Mouse (Mus musculus) brain, embryonic 18.5 days (tissue): ENCODE results near the gene Tomm34.
"Not testable (repeated sequence)": the region's sequence is repeated elsewhere in the genome, so short reads cannot be mapped to it uniquely, and the experiment has no call there.

Source experiments
- DNase-seq: peaks from one replicate; pipeline ENCODE4 v3.0.0-alpha.2; 2012; ENCODE audit warnings: low read depth, low spot score

Tomm34 gene

GRCm38 (mm10) chr2:164076874-164077425, 6.0 kb upstream of the Tomm34 start:
- DNase-seq, result no peak

GRCm38 (mm10) chr2:164075088-164075487, 4.1 kb upstream of the Tomm34 start:
- DNase-seq, result no peak

- DNase-seq, result peak; percentile 89
Observed at GRCm38 (mm10) chr2:164073918-164074578, 3.1 kb upstream of the Tomm34 start.

DNA sequence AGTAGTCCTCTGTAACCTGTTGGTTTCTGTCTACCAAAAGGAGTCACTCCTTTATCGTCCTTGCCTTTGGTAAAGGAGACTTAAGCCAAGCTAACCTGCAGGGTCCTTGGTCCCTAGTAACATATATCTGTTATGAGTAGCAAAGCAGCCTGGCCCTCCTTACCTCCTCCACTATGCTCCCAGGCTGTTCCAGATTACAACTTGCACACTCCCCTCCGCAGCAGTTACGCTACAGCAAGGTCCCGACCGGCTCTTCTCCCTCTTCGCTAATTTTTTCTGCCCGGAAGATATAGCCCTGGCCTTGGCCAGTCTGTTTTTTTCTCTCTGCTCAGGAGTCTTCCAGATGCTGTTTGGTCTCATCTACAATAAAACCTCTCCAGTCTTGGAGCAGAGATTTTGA, 2.2 kb upstream of the Tomm34 start:
- DNase-seq, result no peak

- no peak for DNase-seq
Observed at GRCm38 (mm10) chr2:164072109-164072508, 1.1 kb upstream of the Tomm34 start.

DNA sequence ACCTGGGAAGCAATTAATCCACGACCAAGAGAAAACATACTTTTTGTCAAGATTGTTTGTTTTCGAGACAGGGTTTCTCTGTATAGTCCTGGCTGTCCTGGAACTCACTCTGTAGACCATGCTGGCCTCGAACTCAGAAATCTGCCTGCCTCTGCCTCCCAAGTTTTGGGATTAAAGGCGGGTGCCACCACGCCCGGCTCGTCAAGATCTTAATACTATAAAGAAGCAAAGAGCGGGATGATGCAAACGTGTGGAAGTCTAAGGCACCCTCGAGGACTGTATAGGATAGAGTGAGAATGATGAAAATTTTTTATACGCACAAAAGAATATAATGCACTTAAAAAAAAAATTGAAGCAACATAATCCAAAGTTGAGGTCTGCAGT, 460 bp upstream of the Tomm34 start:
- DNase-seq, result not testable (repeated sequence)

DNA sequence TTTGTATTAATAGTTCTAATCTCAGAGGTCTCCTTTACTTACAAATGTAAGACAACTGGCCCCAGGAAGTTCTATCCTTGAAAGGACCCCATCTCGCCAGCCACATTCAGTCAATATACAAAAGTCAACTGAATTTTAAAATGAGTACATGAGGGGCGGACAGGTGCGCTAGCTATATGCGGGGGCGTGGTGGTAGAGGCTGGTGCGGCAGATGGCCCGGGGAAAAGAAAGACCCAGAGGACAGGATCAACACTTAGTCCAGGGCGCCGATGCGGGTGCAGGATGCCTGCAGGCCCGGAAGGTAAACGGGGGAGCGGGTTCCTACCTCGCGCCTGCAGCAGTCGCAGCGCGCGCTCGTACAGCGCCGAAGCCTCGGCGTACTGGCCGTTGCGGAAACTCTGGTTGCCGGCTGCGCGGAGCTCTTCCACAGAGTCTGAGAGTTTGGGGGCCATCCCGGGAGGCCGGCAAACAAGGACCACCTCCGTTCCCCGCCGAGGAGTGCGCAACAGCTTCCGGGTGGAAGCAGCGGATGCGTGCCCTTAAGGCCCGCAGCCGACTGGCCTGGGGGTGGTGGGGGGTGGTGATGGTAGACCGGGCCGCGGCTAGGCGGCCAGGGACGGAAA, 716 bp downstream of the Tomm34 start, which contains the start of gene Stk4:
Gene Stk4 (plus strand): TSS at position 181 of the 623 bp plus-strand sequence.
- no peak for DNase-seq

GRCm38 (mm10) chr2:164059634-164060235, 11.2 kb downstream of the Tomm34 start:
- no peak for DNase-seq

GRCm38 (mm10) chr2:164054671-164055070, 16.3 kb downstream of the Tomm34 start:
- no peak for DNase-seq

GRCm38 (mm10) chr2:164053767-164054166, 17.2 kb downstream of the Tomm34 start:
- DNase-seq, result no peak

- DNase-seq, result no peak
Observed at GRCm38 (mm10) chr2:164047197-164047690, 23.7 kb downstream of the Tomm34 start.

DNA sequence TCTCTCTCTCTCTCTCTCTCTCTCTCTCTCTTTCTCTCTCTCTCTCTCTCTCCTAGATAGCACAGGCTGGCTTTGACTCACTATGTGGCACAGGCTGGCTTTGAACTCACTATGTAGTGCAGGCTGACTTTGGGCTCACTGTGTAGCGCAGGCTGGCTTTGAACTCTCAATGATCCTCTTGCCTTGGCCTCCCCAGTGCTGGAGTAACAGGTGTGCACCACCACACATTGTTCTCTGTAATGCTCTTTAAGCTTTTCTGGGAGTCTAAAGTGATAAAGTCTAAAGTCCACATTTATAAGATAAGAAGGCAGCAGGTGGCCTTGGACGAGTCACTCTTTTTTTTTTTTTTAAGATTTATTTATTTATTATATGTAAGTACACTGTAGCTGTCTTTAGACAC, 29.4 kb downstream of the Tomm34 start:
- DNase-seq, result no peak

GRCm38 (mm10) chr2:164040949-164041348, 30.0 kb downstream of the Tomm34 start:
- DNase-seq, result no peak

DNA sequence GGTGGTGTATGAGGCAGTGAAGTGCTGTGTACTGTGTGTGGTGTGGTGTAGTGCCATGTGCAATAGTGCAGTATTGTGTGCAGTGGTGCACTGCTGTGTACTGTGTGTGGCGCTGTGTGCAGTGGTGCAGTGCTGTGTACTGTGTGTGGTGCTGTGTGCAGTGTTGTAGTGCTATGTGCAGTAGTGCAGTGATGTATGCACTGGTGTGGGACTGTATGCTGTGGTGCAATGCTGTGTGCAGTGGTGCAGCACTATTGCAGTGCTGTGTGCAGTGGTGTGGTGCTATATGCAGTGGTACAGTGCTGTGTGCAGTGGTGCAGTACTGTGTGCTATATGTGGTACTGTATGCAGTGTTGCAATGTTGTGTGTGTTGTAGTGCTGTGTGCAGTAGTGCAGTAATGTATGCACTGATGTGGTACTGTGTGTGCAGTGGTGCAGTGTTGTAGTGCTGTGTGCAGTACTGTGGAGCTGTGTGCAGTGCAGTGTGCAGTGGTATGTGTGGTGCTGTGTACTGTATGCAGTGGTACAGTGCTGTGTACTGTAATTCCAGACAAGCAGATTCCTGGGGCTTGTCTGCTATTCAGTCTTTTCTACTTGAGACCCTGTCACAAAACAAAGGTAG, 32.5 kb downstream of the Tomm34 start:
- no peak for DNase-seq

DNA sequence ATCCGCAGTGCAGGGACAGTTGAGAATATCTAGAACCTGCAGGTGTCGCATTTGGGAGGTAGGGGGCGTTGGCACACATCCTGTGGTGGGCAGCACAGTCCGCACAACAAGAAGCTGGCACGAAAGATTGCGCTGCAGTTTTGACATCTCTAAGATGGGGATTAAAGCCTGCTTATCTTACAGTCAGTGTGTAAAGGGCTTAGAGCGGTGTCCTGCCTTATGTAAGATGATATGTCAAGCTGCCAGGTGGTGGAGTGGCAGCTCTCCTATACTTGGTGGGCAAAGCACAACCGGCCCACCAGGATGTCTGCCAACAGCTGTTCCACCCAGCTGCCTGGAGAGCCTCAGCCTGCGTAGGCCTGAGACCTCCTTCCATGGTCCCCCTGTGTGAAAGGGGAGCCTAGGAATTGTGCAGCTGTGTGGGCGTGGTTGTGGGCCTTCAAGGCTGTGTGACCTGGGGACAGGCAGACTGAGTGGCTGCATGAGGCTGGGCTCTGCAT, 34.4 kb downstream of the Tomm34 start:
- no peak for DNase-seq

- DNase-seq, result no peak
Observed at GRCm38 (mm10) chr2:164032973-164033372, 38.0 kb downstream of the Tomm34 start.

GRCm38 (mm10) chr2:164031147-164031546, 39.8 kb downstream of the Tomm34 start:
- DNase-seq, result no peak

DNA sequence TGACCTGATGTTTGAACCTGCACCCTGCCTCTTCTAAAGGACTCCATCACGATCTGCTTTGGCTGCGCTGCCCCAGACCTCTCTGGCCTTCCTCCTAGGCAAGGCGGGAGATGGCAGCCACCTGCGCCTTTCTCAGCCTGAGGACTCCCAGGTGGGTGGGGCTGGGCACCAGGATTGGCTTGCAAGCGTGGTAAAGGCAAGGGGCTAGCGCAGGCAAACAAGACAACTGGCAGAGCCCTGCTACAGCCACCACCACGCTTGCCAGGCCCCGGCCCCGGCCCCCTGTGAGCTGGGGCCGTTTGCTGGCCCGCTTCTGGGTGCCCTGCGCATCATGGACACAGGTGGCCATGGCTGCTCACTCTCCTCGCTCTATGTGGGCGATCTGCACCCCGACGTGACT, 45.8 kb downstream of the Tomm34 start, which contains the start of gene Pabpc1l:
Gene Pabpc1l (plus strand): TSS at position 301 of the 400 bp plus-strand sequence.
- DNase-seq, result no peak

- no peak for DNase-seq
Observed at GRCm38 (mm10) chr2:164022104-164022503, 48.9 kb downstream of the Tomm34 start.

GRCm38 (mm10) chr2:164019943-164020342, 51.0 kb downstream of the Tomm34 start:
- no peak for DNase-seq

DNA sequence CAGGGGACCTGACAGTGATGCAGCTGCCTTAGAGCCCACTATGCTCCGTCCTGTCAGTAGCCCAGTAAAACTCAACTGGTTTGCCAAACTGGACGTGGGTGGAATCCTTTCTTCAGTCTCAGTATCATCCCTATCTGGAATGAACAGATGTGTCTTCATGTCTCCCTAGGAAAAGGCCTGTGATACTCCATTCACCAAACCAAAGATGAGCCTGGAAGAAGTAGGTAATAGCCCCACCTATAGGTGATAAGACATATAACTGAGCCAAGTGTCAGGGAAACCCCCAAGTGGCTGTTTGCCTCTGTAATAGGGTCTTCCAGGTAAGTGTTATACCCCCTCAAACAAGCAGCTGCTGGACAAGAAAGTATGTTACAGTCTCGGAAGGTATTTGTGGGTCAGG, 52.1 kb downstream of the Tomm34 start:
- DNase-seq, result no peak

DNA sequence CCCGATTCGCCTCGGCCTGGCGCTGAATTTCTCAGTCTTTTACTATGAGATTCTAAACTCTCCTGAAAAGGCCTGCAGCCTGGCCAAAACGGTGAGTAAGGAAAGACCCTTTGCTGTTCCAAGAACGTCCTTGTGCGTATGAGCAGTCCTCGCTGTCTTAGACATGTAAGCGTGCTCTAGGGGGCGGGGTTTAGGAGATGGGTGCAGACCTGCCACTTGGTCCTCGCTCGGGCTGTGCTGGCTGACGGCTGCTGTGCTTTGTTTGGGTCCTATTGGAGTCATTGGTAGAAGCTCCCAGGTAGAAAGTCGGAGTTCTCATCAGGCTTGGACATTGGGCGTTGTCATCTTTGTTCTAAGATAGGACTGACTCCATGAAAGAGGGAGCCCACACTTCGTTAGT, 55.7 kb downstream of the Tomm34 start:
- no peak for DNase-seq
